Comparison of ENCODE assay signal across 31 mouse cellular contexts in genomic region chr13:46462280-46462679, GRCm38 (mm10). TPM values are rescaled to one million over a fixed set of nuclear protein-coding genes. Genes with fewer than 3 reads are reported as not detected.
DNase-seq lines count a peak whose midpoint lies in the region; ATAC-seq lines count a peak whose summit lies in the region.
"Had no signal": no experiment of that assay in that cellular context is flagged by ENCODE, and none has a peak within 500 bp of the region (broad histone marks: within the 10 kb centered on the region; RNA-seq: fewer than 3 reads in every experiment).

No protein-coding gene starts in this region.

- no peak overlapping the region for H3K9ac ChIP-seq in hindbrain, embryonic 13.5 days
- H3K9ac ChIP-seq: embryonic facial prominence, embryonic 15.5 days; forebrain, embryonic 12.5 days; forebrain, postnatal 0 days; intestine, embryonic 15.5 days; limb, embryonic 12.5 days; liver, embryonic 15.5 days; lung, embryonic 14.5 days had no signal

- no peak overlapping the region for H3K27ac ChIP-seq in hindbrain, embryonic 13.5 days
- H3K27ac ChIP-seq: embryonic facial prominence, embryonic 10.5 days; embryonic facial prominence, embryonic 15.5 days; forebrain, embryonic 12.5 days; hindbrain, postnatal 0 days; intestine, embryonic 15.5 days; kidney, postnatal 0 days; limb, embryonic 12.5 days; liver, embryonic 15.5 days had no signal

- no peaks in the 10 kb centered on the region for H3K27me3 ChIP-seq in hindbrain, embryonic 13.5 days
- H3K27me3 ChIP-seq: embryonic facial prominence, embryonic 15.5 days; forebrain, embryonic 12.5 days; intestine, embryonic 15.5 days; limb, embryonic 12.5 days; liver, embryonic 15.5 days had no signal

- ATAC-seq in hindbrain, embryonic 13.5 days (ENCODE audit: low FRiP score) = no peak
- ATAC-seq: forebrain, postnatal 0 days; hindbrain, postnatal 0 days; intestine, embryonic 15.5 days had no signal

- peak; percentile 56 to 63 for DNase-seq in frontal cortex, adult 2 months (ENCODE audit: extremely low spot score in 1 of 2, low spot score in 1 of 2)
- no peak for DNase-seq in frontal cortex, postnatal 25 days (ENCODE audit: low spot score in 2 of 2)
- DNase-seq in layer of hippocampus, adult 9-11 months = peak; percentile 48
- no peak for DNase-seq in layer of hippocampus, postnatal 25 days (ENCODE audit: extremely low spot score in 1 of 2, low spot score in 1 of 2)
- peak; percentile 5 to 59 for DNase-seq in right cerebral cortex, postnatal 36 days (ENCODE audit: low spot score in 2 of 2)
- DNase-seq in right cerebral cortex, postnatal 14 days = no peak
- DNase-seq: adrenal gland, adult 8-10 months; cerebellum, adult 8-10 months; cerebellum, postnatal 25 days; forebrain, postnatal 0 days; gastrocnemius, postnatal 10 days; heart, postnatal 14 days; kidney, adult 2 months; kidney, postnatal 4 days; lung, embryonic 14.5 days; lung, postnatal 14 days; midbrain, embryonic 14.5 days; thymus, adult 18-20 months; thymus, postnatal 36 days had no signal

- no peaks in the 10 kb centered on the region for H3K36me3 ChIP-seq in hindbrain, embryonic 13.5 days
- H3K36me3 ChIP-seq: embryonic facial prominence, embryonic 10.5 days; embryonic facial prominence, embryonic 15.5 days; forebrain, embryonic 12.5 days; G1E; intestine, embryonic 15.5 days; limb, embryonic 12.5 days; liver, embryonic 15.5 days had no signal

- peaks cover 9% of the 10 kb centered on the region for H3K4me1 ChIP-seq in hindbrain, embryonic 13.5 days (replicated peaks)
- H3K4me1 ChIP-seq: embryonic facial prominence, embryonic 10.5 days; embryonic facial prominence, embryonic 15.5 days; forebrain, embryonic 12.5 days; intestine, embryonic 15.5 days; limb, embryonic 12.5 days; liver, embryonic 15.5 days had no signal

- H3K4me2 ChIP-seq in hindbrain, embryonic 13.5 days = no peak overlapping the region
- H3K4me2 ChIP-seq: embryonic facial prominence, embryonic 15.5 days; forebrain, embryonic 12.5 days; intestine, embryonic 15.5 days; limb, embryonic 12.5 days; liver, embryonic 15.5 days; lung, embryonic 14.5 days had no signal

- WGBS in hindbrain, embryonic 13.5 days = 94% methylated on average over 4 of the region's 4 CpGs

- H3K9me3 ChIP-seq in hindbrain, embryonic 13.5 days = no peaks in the 10 kb centered on the region
- H3K9me3 ChIP-seq: embryonic facial prominence, embryonic 10.5 days; embryonic facial prominence, embryonic 15.5 days; forebrain, embryonic 12.5 days; G1E; intestine, embryonic 15.5 days; limb, embryonic 12.5 days; liver, embryonic 15.5 days had no signal

- H3K4me3 ChIP-seq in hindbrain, embryonic 13.5 days = no peak overlapping the region
- H3K4me3 ChIP-seq: embryonic facial prominence, embryonic 10.5 days; embryonic facial prominence, embryonic 15.5 days; forebrain, embryonic 12.5 days; intestine, embryonic 15.5 days; limb, embryonic 12.5 days; liver, embryonic 15.5 days had no signal

RNA-seq across cellular contexts. Expression of gene Cap2, which starts 39.4 kb away (rescaled TPM):
- 149 and 159 TPM in 2 replicates for polyA plus RNA-seq in frontal cortex, adult 2 months (2012; rRNA removed)
- 100 to 1,000 TPM; 208 to 213 TPM for total RNA-seq in layer of hippocampus, postnatal 25 days (2021)
- polyA plus RNA-seq in hindbrain, embryonic 13.5 days (2015; fragmentation: Nextera tagmentation; extraction: Ambion mirVana) = 5.6 and 6.3 TPM in 2 replicates
- total RNA-seq: monocyte, adult 5-6 weeks had no signal
- polyA plus RNA-seq: G1E; liver, adult 2 months had no signal

RNA-seq across cellular contexts. Expression of gene Rbm24, which starts 44.0 kb away (rescaled TPM):
- 12.4 and 13.4 TPM in 2 replicates for polyA plus RNA-seq in frontal cortex, adult 2 months (2012; rRNA removed)
- 10 to 100 TPM; 19.3 to 23.0 TPM for total RNA-seq in layer of hippocampus, postnatal 25 days (2021)
- 2.1 and 2.3 TPM in 2 replicates for polyA plus RNA-seq in hindbrain, embryonic 13.5 days (2015; fragmentation: Nextera tagmentation; extraction: Ambion mirVana)
- total RNA-seq: monocyte, adult 5-6 weeks had no signal
- polyA plus RNA-seq: G1E; liver, adult 2 months had no signal

Comparison
In these comparisons a context has a peak if more than half of its experiments do, and no peak if none do; other contexts are left out.
1. DNase-seq: peak in frontal cortex, adult 2 months (2 of 2), layer of hippocampus, adult 9-11 months (single experiment) and right cerebral cortex, postnatal 36 days (2 of 2); none in frontal cortex, postnatal 25 days (0 of 2), layer of hippocampus, postnatal 25 days (0 of 2) and right cerebral cortex, postnatal 14 days (single experiment).
2. RNA of gene Cap2, which starts 39.4 kb away (polyA plus RNA-seq): 149 to 159 TPM in frontal cortex, adult 2 months; 5.6 to 6.3 TPM in hindbrain, embryonic 13.5 days; every median in the first group is over 10 times any median in the second.